Mouse (Mus musculus) monocyte, adult 2 months (primary cell): ENCODE data around the gene Slc25a18.
"Not testable (repeated sequence)": the region's sequence is repeated elsewhere in the genome, so short reads cannot be mapped to it uniquely, and the experiment has no call there.

Source experiments
- DNase-seq, 2 experiments: peaks; one replicate each; pipeline ENCODE4 v3.0.0; 2022; ENCODE audit warnings: low spot score in 2 of 2, low read depth in 1 of 2

Gene Slc25a18

GRCm38 (mm10) chr6:120796111-120796510 lies 22.7 kb downstream of the Slc25a18 start:
- no peak for DNase-seq

GRCm38 (mm10) chr6:120798019-120798418 lies 24.6 kb downstream of the Slc25a18 start:
- DNase-seq = no peak

GRCm38 (mm10) chr6:120798905-120799304 lies 25.5 kb downstream of the Slc25a18 start:
- no peak for DNase-seq

- DNase-seq = no peak
Measured at GRCm38 (mm10) chr6:120799581-120800041, 26.2 kb downstream of the Slc25a18 start.

GRCm38 (mm10) chr6:120806999-120807737 lies 33.8 kb downstream of the Slc25a18 start:
- no peak for DNase-seq

GRCm38 (mm10) chr6:120807738-120808081 lies 34.3 kb downstream of the Slc25a18 start:
- DNase-seq = no peak

- not testable (repeated sequence) for DNase-seq
Measured at GRCm38 (mm10) chr6:120811999-120812398, 38.6 kb downstream of the Slc25a18 start.

GRCm38 (mm10) chr6:120819294-120819693 lies 45.9 kb downstream of the Slc25a18 start:
- DNase-seq = no peak

GRCm38 (mm10) chr6:120820144-120820543 lies 46.8 kb downstream of the Slc25a18 start:
- DNase-seq = no peak

- DNase-seq = no peak
Measured at GRCm38 (mm10) chr6:120820941-120821340, 47.6 kb downstream of the Slc25a18 start.

GRCm38 (mm10) chr6:120821715-120822114 lies 48.3 kb downstream of the Slc25a18 start:
- no peak for DNase-seq

- peak; percentile 86 to 88 for DNase-seq
Measured at GRCm38 (mm10) chr6:120822307-120822928, 49.0 kb downstream of the Slc25a18 start, which contains the start of gene Atp6v1e1. Gene Atp6v1e1, minus strand, starts transcription at chr6:120822793.

- DNase-seq = no peak
Measured at GRCm38 (mm10) chr6:120822937-120823614, 49.7 kb downstream of the Slc25a18 start.

- DNase-seq = no peak
Measured at GRCm38 (mm10) chr6:120830056-120830455, 56.7 kb downstream of the Slc25a18 start.

- no peak for DNase-seq
Measured at GRCm38 (mm10) chr6:120830866-120831608, 57.7 kb downstream of the Slc25a18 start.

- no peak for DNase-seq
Measured at GRCm38 (mm10) chr6:120832097-120832496, 58.7 kb downstream of the Slc25a18 start.

GRCm38 (mm10) chr6:120834766-120835321 lies 61.5 kb downstream of the Slc25a18 start:
- DNase-seq = no peak

GRCm38 (mm10) chr6:120835474-120836374 lies 62.3 kb downstream of the Slc25a18 start, which contains the start of gene Bcl2l13:
Gene Bcl2l13, plus strand, starts transcription at chr6:120836212.
- DNase-seq = peak; percentile 91 to 98

- DNase-seq = no peak
Measured at GRCm38 (mm10) chr6:120836389-120837151, 63.2 kb downstream of the Slc25a18 start.
